Mouse (Mus musculus): Measurements from ENCODE around the gene Cdca4.
"Not testable (repeated sequence)": the region's sequence is repeated elsewhere in the genome, so short reads cannot be mapped to it uniquely, and the experiment has no call there.

Cdca4 gene

GRCm38 (mm10) chr12:112822676-112823075, 6.5 kb downstream of the Cdca4 start:
- no peak for DNase-seq (ENCODE audit: low spot score in 2 of 2)

GRCm38 (mm10) chr12:112821974-112822373, 7.2 kb downstream of the Cdca4 start:
- no peak for DNase-seq (ENCODE audit: low spot score in 2 of 2)

GRCm38 (mm10) chr12:112821216-112821615, 8.0 kb downstream of the Cdca4 start:
- no peak for DNase-seq (ENCODE audit: low spot score in 2 of 2)

GRCm38 (mm10) chr12:112820401-112820999, 8.7 kb downstream of the Cdca4 start:
- DNase-seq (ENCODE audit: low spot score in 2 of 2): no peak

- DNase-seq (ENCODE audit: low spot score in 2 of 2): no peak
Observed at GRCm38 (mm10) chr12:112819057-112819662, 10.1 kb downstream of the Cdca4 start.

GRCm38 (mm10) chr12:112816866-112817265, 12.4 kb downstream of the Cdca4 start:
- not testable (repeated sequence) for DNase-seq (ENCODE audit: low spot score in 2 of 2)

- no peak for DNase-seq (ENCODE audit: low spot score in 2 of 2)
Observed at GRCm38 (mm10) chr12:112816294-112816693, 12.9 kb downstream of the Cdca4 start.

GRCm38 (mm10) chr12:112814682-112815470, 14.3 kb downstream of the Cdca4 start:
- no peak for DNase-seq (ENCODE audit: low spot score in 2 of 2)

- no peak for DNase-seq (ENCODE audit: low spot score in 2 of 2)
Observed at GRCm38 (mm10) chr12:112813370-112813769, 15.9 kb downstream of the Cdca4 start.

- DNase-seq (ENCODE audit: low spot score in 2 of 2): no peak
Observed at GRCm38 (mm10) chr12:112810092-112810885, 18.9 kb downstream of the Cdca4 start.

- no peak for DNase-seq (ENCODE audit: low spot score in 2 of 2)
Observed at GRCm38 (mm10) chr12:112809641-112810040, 19.6 kb downstream of the Cdca4 start.

- peak; percentile 86 to 91 for DNase-seq (ENCODE audit: low spot score in 2 of 2)
Observed at GRCm38 (mm10) chr12:112808587-112809364, 20.4 kb downstream of the Cdca4 start, which contains the start of gene Clba1. Gene Clba1, plus strand, starts transcription at chr12:112808937.

- DNase-seq (ENCODE audit: low spot score in 2 of 2): no peak
Observed at GRCm38 (mm10) chr12:112808212-112808586, 21.0 kb downstream of the Cdca4 start.

- DNase-seq (ENCODE audit: low spot score in 2 of 2): no peak
Observed at GRCm38 (mm10) chr12:112807796-112808195, 21.4 kb downstream of the Cdca4 start.

GRCm38 (mm10) chr12:112806044-112806443, 23.2 kb downstream of the Cdca4 start:
- no peak for DNase-seq (ENCODE audit: low spot score in 2 of 2)

- no peak for DNase-seq (ENCODE audit: low spot score in 2 of 2)
Observed at GRCm38 (mm10) chr12:112804046-112804445, 25.2 kb downstream of the Cdca4 start.

- no peak for DNase-seq (ENCODE audit: low spot score in 2 of 2)
Observed at GRCm38 (mm10) chr12:112802917-112803316, 26.3 kb downstream of the Cdca4 start.

- DNase-seq (ENCODE audit: low spot score in 2 of 2): no peak
Observed at GRCm38 (mm10) chr12:112801864-112802846, 27.1 kb downstream of the Cdca4 start, which contains the start of gene Ahnak2. Gene Ahnak2, minus strand, starts transcription at chr12:112802657.

- peak in 1 of 2 experiments; percentile 57 for DNase-seq (ENCODE audit: low spot score in 2 of 2)
Observed at GRCm38 (mm10) chr12:112800476-112800875, 28.7 kb downstream of the Cdca4 start.

Data from heart, adult 9 months (tissue).